Mouse (Mus musculus) stomach, embryonic 14.5 days (tissue): Measurements from ENCODE around the gene Plekhj1. TPM values are rescaled to one million over a fixed set of nuclear protein-coding genes. Genes with fewer than 3 reads are reported as not detected.
A peak's percentile ranks its signal among the peaks of the same experiment; 100 is the strongest.

Experiments
- ATAC-seq: fragments of 200-750 bp; cut with Nextera tagmentation; 2 replicates; pipeline ENCODE4 v1.8.0; 2017; ENCODE audit warnings: low read depth, moderate TSS enrichment; ENCODE audit not compliant: insufficient number of reproducible peaks, insufficient read depth, low FRiP score
- H3K27ac ChIP-seq: fragments of 300-500 bp; sonication (generic); 2 replicates; pipeline ENCODE4 v1.5.1; 2014; ENCODE audit warnings: mild to moderate bottlenecking, low read length, moderate library complexity, mixed read lengths
- H3K27me3 ChIP-seq: fragments of 300-500 bp; sonication (generic); 2 replicates; pipeline ENCODE4 v1.6.1; 2014; ENCODE audit warnings: low read length, control low read depth, mixed read lengths; ENCODE audit not compliant: control insufficient read depth, insufficient read depth
- H3K36me3 ChIP-seq: fragments of 300-500 bp; sonication (generic); 2 replicates; pipeline ENCODE4 v1.6.1; 2014; ENCODE audit warnings: mild to moderate bottlenecking, control low read depth, low read length, moderate library complexity, mixed read lengths; ENCODE audit not compliant: control insufficient read depth, insufficient read depth
- H3K4me1 ChIP-seq: fragments of 300-500 bp; sonication (generic); 2 replicates; pipeline ENCODE4 v1.6.1; 2014; ENCODE audit warnings: low read length, control low read depth, mixed read lengths; ENCODE audit not compliant: control insufficient read depth, insufficient read depth
- H3K4me2 ChIP-seq: fragments of 300-500 bp; sonication (generic); replicated peaks from 2 replicates; pipeline ENCODE4 v1.6.1; 2014; ENCODE audit warnings: low read depth, low read length, control low read depth
- H3K4me3 ChIP-seq: fragments of 300-500 bp; sonication (generic); 2 replicates; pipeline ENCODE4 v1.5.1; 2014; ENCODE audit warnings: low read depth, low read length, control low read depth
- H3K9ac ChIP-seq: fragments of 300-500 bp; sonication (generic); replicated peaks from 2 replicates; pipeline ENCODE4 v1.6.1; 2014; ENCODE audit warnings: low read depth, mild to moderate bottlenecking, control low read depth, low read length, moderate library complexity, mixed read lengths
- H3K9me3 ChIP-seq: fragments of 300-500 bp; sonication (generic); 2 replicates; pipeline ENCODE4 v1.6.1; 2016; ENCODE audit warnings: low read depth, low read length, control low read depth; ENCODE audit not compliant: control insufficient read depth
- WGBS: fragments of 180-500 bp; shearing (Covaris S2); extraction: QIAGEN DNeasy Blood & Tissue Kit; methylation state at CpG from one replicate; pipeline ENCODE4 v1.1.7; 2014; 5-methylcytosine and 5-hydroxymethylcytosine counted together
- polyA plus RNA-seq: library from polyadenylated mRNA; unstranded; fragments of >200 nt; fragmentation: Nextera tagmentation; extraction: Ambion mirVana; gene quantifications from 2 replicates; pipeline ENCODE4 v1.2.1, GENCODE M21; 2014

The Plekhj1 gene
- polyA plus RNA-seq, 1 experiment from 2014 or later: 116 TPM

- no peaks in the 10 kb centered on the region for H3K9me3 ChIP-seq
- H3K4me1 ChIP-seq: peaks cover 16% of the 10 kb centered on the region
- ATAC-seq: no peak
- WGBS: 46% methylated on average over 5 of the region's 5 CpGs
- no peak overlapping the region for H3K9ac ChIP-seq
- H3K36me3 ChIP-seq: no peaks in the 10 kb centered on the region
- H3K4me2 ChIP-seq: no peak overlapping the region
- H3K27ac ChIP-seq: no peak overlapping the region
- H3K4me3 ChIP-seq: no peak overlapping the region
- H3K27me3 ChIP-seq: no peaks in the 10 kb centered on the region
These were observed 14.1 kb upstream of the Plekhj1 start for GRCm38 (mm10) chr10:80812391-80813041.

GRCm38 (mm10) chr10:80810084-80810483 is 11.7 kb upstream of the Plekhj1 start:
- Histone ChIP-seq H3K36me3 (no peaks in the 10 kb centered on the region; the same call in 1 of the 2 replicates), H3K27ac (no peak overlapping the region), H3K4me3 (no peak overlapping the region), H3K4me1 (peaks cover 29% of the 10 kb centered on the region), H3K4me2 (peak overlapping the region; percentile 17; the same call in 1 of the 2 replicates), H3K9me3 (no peaks in the 10 kb centered on the region), H3K27me3 (no peaks in the 10 kb centered on the region), H3K9ac (no peak overlapping the region)
- WGBS: 9% methylated on average over 20 of the region's 20 CpGs
- ATAC-seq: no peak

GRCm38 (mm10) chr10:80808985-80809632 is 10.7 kb upstream of the Plekhj1 start:
- ATAC-seq: no peak
- H3K9me3 ChIP-seq: no peaks in the 10 kb centered on the region
- peaks cover 29% of the 10 kb centered on the region for H3K4me1 ChIP-seq
- peak overlapping the region; percentile 2; the same call in 1 of the 2 replicates for H3K4me3 ChIP-seq
- 11% methylated on average over 18 of the region's 18 CpGs for WGBS
- no peaks in the 10 kb centered on the region for H3K27me3 ChIP-seq
- peak overlapping the region; percentile 69 for H3K4me2 ChIP-seq
- H3K36me3 ChIP-seq: peaks cover 4% of the 10 kb centered on the region; the same call in 1 of the 2 replicates
- no peak overlapping the region for H3K27ac ChIP-seq
- no peak overlapping the region; the same call in 1 of the 2 replicates for H3K9ac ChIP-seq

- 19% methylated on average over 40 of the region's 40 CpGs for WGBS
- Histone ChIP-seq H3K9me3 (no peaks in the 10 kb centered on the region), H3K36me3 (peaks cover 12% of the 10 kb centered on the region), H3K4me3 (peak overlapping the region; percentile 2; the same call in 1 of the 2 replicates), H3K27ac (no peak overlapping the region; the same call in 1 of the 2 replicates), H3K27me3 (no peaks in the 10 kb centered on the region), H3K9ac (no peak overlapping the region; the same call in 1 of the 2 replicates), H3K4me1 (peaks cover 29% of the 10 kb centered on the region), H3K4me2 (peak overlapping the region; percentile 69)
- no peak for ATAC-seq
These were observed 9.9 kb upstream of the Plekhj1 start for GRCm38 (mm10) chr10:80808099-80808984.

GRCm38 (mm10) chr10:80807057-80807627 is 8.7 kb upstream of the Plekhj1 start:
- peak overlapping the region; percentile 42 for H3K4me3 ChIP-seq
- peak overlapping the region; percentile 86 for H3K27ac ChIP-seq
- H3K36me3 ChIP-seq: peaks cover 24% of the 10 kb centered on the region
- H3K9ac ChIP-seq: peak overlapping the region; percentile 50; the same call in 1 of the 2 replicates
- H3K27me3 ChIP-seq: no peaks in the 10 kb centered on the region
- no peaks in the 10 kb centered on the region for H3K9me3 ChIP-seq
- peaks cover 29% of the 10 kb centered on the region for H3K4me1 ChIP-seq
- peak overlapping the region; percentile 69 for H3K4me2 ChIP-seq
- WGBS: under 1% methylated on average over 58 of the region's 58 CpGs
- ATAC-seq: peak; percentile 68

- H3K4me1 ChIP-seq: peaks cover 29% of the 10 kb centered on the region
- H3K27me3 ChIP-seq: no peaks in the 10 kb centered on the region
- no peak for ATAC-seq
- 47% methylated on average over 34 of the region's 34 CpGs for WGBS
- H3K36me3 ChIP-seq: peaks cover 30% of the 10 kb centered on the region
- peak overlapping the region; percentile 50; the same call in 1 of the 2 replicates for H3K9ac ChIP-seq
- peak overlapping the region; percentile 42 for H3K4me3 ChIP-seq
- peak overlapping the region; percentile 69 for H3K4me2 ChIP-seq
- H3K27ac ChIP-seq: peak overlapping the region; percentile 86
- H3K9me3 ChIP-seq: no peaks in the 10 kb centered on the region
These were observed 8.1 kb upstream of the Plekhj1 start for GRCm38 (mm10) chr10:80806341-80807056.

GRCm38 (mm10) chr10:80805925-80806324 is 7.5 kb upstream of the Plekhj1 start:
- H3K4me1 ChIP-seq: peaks cover 29% of the 10 kb centered on the region
- no peak overlapping the region for H3K9ac ChIP-seq
- no peak for ATAC-seq
- peaks cover 36% of the 10 kb centered on the region for H3K36me3 ChIP-seq
- 12% methylated on average over 3 of the region's 3 CpGs for WGBS
- no peak overlapping the region for H3K4me3 ChIP-seq
- H3K4me2 ChIP-seq: no peak overlapping the region
- no peak overlapping the region for H3K27ac ChIP-seq
- no peaks in the 10 kb centered on the region for H3K9me3 ChIP-seq
- no peaks in the 10 kb centered on the region for H3K27me3 ChIP-seq
